Mouse (Mus musculus) E14TG2a.4 (cell line): ENCODE measurements around the gene Tmem86b.
"Not testable (repeated sequence)": the region's sequence is repeated elsewhere in the genome, so short reads cannot be mapped to it uniquely, and the experiment has no call there.

Experiments
- CTCF ChIP-seq: conservative IDR thresholded peaks from 2 replicates; pipeline ENCODE4 v1.5.1; 2014; ENCODE audit warnings: low read length
- NANOG ChIP-seq: IDR thresholded peaks from 2 replicates; pipeline ENCODE4 v1.6.1; 2014; ENCODE audit warnings: borderline replicate concordance, low read length, mixed read lengths
- POU5F1 ChIP-seq: IDR thresholded peaks from 2 replicates; pipeline ENCODE4 v1.6.1; 2014; ENCODE audit warnings: low read length, borderline replicate concordance

DNA sequence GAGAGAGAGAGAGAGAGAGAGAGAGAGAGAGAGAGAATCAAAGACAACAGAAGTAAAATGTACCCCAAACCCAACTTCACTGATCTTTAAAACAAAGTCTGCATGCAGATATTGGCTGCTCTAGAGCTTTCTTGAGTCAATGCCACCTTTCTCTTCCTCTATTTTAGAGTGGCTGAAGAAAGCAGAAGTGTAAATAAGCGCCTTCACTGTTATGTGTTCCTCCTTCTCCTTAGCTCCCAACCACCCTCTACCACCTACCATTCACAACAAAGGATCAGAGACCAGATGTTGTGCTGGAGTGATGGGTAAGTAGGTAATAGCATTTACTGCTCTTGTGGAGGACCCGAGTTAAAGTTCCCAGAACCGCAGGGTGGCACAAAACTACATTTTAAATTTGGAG is 49.7 kb downstream of the Tmem86b start:
- not testable (repeated sequence) for TF ChIP-seq CTCF, NANOG, POU5F1
